Mouse (Mus musculus): ENCODE results near the gene Samd14.
"Not testable (repeated sequence)": the region's sequence is repeated elsewhere in the genome, so short reads cannot be mapped to it uniquely, and the experiment has no call there.

Samd14 gene

DNA sequence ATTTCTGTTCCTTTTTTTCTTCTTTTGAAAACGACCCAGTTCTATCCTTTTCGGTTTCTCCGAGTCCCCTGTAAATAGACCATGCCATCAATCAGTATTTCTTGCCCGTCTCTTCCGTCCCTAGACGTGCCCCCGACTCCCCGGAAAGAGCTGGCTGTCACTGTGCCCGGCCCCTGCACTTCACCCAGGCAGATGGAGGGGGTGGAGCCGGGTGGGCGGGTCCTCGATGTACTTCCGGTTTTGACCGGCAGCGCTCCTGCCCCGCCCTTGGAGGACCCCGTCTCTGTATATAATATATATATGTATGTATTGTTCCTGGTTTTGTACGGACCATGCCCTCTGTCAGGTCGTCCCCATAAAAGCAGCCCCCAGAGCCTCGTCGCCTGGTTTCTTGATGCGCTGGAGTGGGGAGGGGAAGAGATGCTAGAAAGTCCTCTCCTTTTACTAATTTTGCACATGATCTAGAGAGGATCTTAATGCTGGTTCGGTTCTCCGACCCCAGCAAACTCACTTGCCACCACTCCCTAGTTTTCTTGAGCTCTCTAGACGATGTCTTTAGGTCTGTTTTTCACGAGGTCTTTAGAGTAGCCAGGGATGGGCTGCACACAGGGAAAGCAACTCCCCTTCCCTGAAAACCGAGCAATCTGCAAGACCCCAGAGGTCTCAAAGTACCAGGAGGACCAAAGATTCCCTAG is 3.0 kb upstream of the Samd14 start:
- in situ Hi-C loops (cut with MboI, MseI): no loop called here

DNA sequence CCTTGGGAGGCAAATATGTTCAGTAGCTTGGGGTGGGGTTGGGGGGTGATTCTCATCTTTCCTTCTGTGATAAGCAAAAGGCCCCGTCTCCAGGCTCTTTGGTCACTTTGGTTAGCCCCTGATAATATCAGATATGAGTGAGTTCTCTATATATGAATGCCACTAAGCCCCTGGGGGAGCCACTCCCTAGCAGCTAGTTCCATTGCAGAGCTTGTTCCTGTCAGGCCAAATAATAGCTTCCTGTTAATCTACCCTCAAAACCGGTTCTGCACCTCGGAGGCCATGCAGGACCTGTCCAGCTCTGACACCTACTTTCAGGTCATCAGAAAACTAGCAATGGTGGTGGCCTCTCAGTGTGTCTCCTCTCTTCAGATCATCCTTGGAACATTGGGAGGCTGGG is 2.3 kb upstream of the Samd14 start:
- in situ Hi-C loops (cut with MboI, MseI): no loop called here

DNA sequence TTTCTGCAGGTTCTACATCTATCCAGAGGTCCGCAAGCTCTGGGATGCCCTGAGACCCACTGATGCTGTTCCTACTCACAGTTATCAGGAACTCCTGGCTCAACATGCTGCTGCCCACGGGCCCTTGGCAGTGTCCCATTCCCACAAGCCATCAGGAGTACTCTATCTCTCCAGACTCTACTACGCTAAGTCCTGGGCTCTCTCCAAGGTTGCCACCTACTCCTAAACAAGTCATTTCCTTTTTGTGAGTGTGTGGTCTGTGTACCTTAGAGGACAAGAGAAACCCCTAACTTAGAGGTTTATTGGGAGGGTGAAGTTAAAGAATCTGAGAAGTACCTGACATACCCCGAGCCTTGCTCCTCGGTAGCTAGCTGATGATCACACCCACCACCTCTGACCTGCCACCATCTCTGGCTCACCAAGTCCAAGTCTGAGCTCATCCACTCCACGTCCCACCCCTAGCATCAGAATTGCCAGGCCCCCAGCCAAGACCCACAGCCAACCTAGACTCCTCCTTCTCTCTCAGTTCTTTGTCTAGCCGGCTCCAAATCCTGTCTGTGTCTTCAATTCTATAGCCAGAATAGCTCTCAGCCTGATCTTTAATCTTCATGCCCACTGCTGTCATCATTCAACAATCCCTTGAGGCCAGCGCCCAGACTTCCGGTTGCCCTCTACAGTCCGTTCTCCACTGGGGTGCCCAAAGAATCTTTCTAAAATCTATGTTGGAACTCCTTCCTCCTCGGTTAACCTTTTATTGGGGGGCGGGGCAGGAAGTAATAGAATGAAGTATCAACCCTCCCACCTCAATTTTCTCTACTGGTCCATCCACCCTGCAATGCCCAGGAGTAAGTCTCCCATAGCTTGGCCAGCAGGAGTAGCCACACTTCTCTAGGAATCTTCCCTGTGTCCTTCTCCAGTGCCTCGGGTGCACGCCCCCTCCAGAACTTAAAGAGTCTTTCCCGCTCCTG is 734 bp upstream of the Samd14 start:
- in situ Hi-C loops (cut with MboI, MseI): no loop called here

DNA sequence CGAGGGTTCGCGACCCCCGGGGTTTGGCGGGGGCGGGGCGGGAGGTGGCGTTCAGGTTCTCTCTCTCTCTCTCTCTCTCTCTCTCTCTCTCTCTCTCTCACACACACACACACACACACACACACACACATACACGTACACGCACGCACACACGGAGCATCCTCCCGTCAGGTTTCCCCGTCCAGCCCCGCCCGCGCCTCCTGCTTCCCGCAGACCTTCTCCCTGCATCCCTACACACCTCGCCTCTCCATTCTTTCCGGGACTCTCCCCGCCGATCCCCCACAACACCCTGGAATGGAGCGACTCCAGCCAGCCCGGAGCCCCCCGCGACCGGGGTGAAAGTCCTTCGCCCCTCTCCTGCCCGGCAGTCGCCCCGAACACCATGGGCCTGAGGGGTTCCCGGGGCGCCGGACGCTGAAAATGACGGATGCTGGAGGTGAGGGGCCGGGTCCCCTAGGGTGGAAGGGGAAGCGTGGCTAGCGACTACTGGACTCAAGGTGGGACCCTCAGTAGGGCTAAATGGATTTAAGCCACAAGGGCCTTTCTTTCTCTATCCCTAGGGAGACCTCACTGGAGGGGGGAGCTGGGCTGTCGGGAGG is 561 bp downstream of the Samd14 start:
- in situ Hi-C loops (cut with MboI, MseI): no loop called here

DNA sequence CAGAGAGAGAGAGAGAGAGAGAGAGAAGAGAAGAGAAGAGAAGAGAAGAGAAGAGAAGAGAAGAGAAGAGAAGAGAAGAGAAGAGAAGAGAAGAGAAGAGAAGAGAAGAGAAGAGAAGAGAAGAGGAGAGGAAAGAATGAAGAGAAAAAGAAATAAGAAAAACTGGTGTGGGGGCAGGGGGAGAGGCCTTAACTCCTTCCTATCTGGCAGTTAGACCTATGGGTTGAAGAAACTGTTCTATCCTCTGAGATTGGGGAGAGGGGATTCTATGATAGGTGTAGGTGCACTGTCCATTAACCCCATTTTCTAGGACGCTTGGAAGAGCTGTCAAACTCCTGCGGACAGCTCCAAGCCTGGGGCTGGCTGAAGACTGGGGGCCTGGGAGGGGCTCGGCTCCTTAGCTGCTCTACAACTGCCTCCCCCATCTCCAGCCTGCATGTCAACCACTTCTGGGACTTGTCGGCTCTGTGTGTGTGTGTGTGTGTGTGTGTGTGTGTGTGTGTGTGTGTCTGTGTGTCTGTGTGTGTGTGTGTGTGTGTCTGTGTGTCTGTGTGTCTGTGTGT is 1.2 kb downstream of the Samd14 start:
- in situ Hi-C loops (cut with MboI, MseI): not testable (repeated sequence)

DNA sequence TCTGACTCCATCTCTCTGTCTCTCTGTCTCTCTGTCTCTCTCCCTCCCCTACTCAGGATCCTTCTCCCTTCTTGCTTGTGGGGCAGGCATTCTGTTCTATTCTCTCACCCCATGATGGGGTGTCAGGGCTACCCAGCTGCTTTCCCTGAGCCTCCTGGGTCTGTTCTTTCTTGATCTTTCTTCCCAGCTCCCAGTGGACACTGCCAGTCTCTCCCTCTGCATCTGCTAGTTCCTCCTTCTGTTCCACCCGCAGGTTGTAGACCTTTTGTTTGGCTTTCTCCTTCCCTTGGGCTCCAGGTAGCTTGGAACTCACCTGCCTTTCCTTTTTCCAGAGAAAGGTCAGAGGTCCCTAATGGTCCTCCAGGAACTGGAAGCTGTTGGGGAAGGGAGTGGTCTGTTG is 1.7 kb downstream of the Samd14 start:
- in situ Hi-C loops (cut with MboI, MseI): no loop called here

DNA sequence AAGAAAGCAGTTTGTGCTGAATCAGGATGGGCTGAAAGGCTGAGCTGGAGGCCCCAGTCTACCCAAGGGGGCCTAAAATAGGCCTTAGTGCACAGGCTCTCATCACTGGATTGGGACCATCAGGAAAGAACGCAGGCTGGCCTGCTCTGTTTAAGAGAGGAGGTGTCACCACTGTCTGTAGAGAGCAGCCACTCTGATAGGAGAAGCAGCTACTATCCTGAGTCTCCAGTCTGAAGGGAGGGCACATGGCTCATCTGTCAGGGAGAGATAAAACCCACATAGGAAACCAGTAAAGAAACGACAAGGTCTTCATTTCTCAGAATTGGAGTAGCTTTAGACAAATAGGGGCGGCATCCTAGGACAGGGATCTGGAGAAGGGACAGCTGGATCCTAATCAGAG is 2.4 kb downstream of the Samd14 start:
- in situ Hi-C loops (cut with MboI, MseI): no loop called here

DNA sequence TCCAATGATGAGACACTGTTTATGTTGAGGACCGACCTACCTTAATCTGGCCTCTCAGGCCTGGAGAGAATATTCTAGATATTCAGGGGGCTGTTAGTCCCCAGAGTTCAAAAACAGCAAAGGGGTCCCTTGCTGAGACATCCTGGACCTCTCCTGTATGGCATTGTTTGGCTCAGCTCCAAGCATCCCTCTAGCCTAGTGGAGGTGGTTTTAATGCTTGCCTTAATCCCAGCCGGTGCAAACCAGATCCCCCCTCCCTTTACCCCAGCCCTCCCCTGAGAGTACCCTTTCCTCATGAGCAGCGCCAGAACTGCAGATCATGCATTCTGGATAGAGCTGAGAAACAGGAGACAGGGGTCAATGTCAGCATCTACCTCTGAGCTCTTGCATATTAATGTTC is 2.8 kb downstream of the Samd14 start:
- in situ Hi-C loops (cut with MboI, MseI): no loop called here

DNA sequence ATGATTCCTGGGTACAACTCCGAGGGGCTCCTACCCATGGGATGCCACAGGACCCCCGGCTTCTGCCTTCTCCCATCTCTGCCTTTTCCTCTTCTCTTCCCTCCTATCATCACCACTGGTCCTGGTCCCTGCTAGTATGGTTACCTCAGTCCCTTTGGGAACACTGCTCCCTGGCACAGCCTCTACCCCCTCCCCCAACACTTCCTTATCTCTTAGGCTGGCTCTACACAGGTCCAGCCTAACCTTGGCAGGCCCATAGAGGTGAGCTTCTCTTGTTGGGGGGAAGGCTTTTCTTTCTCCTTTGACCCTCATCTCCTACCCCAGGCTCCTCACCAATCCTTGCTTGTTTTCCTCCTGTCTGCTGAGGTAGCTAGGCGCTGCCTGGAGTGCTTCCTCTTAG is 5.8 kb downstream of the Samd14 start:
- in situ Hi-C loops (cut with MboI, MseI): no loop called here

DNA sequence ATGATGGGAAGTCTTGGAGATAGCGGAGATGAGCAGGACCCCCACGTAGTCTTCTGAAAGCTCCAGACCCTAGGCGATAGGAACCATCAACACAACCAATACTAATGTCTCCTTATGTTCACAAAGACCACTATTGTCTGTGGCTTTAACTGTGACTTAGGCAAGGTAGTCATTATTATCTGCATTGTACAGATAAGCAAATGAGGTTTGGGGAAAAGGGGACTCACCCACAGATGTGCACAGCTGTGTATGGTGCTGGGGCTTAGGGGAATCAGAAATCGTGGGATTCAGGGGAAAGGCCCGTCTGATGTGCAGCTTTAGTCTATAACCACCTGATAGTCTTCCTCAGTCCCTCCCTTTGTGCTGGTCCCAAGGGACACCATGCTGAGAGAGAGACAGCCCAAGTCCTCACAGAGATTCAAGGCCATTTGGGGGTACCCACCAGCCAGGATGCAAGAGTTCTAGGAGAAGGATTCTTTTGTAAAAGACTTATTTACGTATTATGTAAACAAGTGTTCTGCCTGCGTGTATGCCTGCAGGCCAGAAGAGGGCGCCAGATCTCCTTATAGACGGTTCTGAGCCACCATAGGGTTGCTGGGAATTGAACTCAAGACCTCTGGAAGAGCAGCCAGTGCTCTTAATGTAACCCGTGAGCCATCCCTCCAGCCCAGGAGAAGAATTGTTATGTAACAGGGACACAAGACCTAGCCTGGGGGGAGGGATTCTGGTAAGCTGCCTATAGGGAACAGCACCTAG is 12.7 kb downstream of the Samd14 start:
- in situ Hi-C loops (cut with MboI, MseI): no loop called here

DNA sequence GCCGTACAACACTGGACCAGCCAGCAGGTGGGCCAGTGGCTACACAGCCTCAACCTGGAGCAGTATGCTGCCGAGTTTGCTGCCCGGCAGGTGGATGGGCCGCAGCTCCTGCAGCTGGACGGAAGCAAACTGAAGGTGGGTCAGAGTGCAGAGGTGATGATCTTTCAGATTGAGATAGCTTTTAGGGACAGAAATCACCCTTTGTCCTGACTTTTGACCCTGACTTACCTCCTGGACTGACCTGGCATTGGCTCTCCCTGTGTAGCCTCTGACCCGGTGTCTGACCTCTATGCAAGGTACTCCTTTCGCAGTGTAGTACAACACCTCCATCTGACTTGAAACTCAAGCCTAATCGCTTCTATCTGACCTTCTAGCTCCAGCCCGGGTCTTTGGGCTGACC is 13.8 kb downstream of the Samd14 start:
- in situ Hi-C loops (cut with MboI, MseI): no loop called here

DNA sequence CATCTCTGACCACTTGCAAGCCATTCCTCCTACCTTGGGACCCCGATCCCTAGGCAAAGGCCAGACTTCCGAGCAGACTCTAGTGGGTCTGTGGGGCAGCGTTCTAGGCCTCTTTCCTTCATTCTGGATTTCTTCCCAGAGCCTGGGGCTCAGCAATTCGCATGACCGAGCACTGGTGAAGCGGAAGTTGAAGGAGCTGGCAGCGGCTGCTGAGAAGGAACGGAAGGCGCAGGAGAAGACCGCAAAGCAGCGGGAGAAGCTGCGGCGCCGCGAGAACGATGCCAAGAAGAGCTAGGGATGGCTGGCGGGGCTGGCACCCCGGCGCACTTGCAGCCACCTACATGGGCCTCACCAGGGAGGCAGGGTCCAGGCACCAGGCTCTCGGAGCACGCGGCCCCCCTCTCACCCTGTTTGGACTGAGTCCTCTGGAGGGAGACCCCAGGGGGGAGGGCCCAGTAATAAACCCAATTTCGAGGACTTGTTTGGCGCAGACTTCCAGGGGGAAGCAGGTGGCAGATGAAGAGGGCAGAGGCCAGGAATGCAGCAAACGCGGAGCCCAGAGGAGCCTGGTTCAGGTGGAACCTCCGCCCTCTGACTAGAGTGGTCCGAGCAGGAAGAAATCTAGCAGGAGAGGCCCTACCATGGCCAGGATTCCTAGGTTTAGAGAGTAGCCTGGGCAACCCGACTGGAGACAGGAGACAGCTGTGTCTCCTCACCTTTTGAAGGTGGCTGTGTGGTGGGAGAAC is 14.9 kb downstream of the Samd14 start:
- in situ Hi-C loops (cut with MboI, MseI): no loop called here

DNA sequence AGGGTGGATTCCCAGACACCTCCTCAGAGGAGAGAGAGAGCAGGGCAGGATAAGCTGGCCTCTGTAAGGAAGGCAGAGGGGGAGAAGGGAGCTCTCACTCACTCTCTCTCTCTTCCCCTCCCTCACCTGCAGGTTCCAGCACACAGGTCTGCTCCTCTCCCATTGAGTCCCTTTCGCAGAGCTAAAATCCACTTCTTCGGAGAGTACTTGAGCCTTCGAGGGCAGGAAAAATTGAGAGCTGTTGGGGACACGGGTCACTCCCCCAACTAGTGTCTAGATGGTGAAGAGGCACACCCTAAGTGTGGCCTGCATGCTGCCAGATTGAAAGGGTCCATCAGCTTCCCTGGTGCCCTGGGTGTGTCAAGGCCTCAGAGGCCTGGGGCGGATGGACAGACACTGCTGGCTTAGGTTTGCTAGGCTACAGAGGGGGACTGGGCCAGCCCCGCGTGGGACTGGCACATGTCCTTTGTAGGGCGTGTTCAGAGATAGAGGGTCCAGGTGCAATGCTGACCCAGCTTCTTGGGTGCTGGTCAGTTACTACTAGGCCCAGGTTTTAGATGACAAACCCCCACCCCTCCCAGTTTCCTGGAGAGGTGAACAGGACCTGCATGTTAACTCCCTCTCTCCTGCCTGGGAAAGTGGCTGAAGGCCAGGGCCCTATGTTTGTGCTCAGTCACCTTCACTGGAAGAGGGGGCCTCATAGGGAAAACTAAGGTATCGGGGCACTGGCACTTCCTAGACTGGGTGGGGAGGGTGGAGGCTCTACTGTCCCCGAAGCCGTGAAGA is 15.7 kb downstream of the Samd14 start:
- in situ Hi-C loops (cut with MboI, MseI): no loop called here

DNA sequence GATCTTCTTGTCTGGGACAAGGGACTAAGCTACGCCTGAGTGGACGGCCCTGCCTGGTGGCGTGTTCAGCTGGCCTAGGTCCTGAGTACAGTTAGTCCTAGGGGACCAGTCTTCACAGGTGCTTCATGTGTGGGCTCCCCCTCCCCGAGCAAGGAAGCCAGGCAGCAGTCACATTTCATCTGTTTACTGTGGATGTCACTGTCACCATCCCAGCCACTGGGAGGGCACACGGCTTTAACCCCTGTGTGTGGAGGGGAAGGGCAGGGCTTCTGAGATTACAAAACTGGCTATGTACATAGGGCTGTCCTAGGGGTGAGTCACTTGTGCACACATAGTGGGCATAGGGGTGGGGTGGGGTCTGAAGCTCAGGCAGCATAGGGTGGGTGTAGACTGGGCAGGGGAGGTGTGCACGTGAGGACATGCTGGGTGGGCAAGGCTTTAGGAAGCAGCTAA is 16.4 kb downstream of the Samd14 start:
- in situ Hi-C loops (cut with MboI, MseI): no loop called here

DNA sequence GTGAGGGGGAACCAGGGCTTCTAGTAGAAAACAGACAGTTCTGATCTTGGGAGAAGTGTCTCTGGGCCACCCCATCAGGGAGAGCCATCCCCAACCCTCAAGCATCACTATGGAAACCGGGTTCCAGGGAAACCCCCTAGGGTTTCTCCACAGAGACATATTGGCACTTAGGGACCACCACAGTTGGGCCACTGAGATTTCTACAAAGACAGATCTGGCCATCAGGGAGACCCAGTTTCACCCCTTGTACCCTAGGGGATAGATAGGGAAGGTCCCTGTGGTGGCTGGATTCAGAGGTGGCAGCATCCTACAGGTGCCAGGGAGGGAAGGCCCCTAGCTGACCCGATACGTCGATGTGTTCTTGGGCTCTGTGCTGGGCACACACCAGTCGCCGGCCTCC is 17.2 kb downstream of the Samd14 start:
- in situ Hi-C loops (cut with MboI, MseI): no loop called here

DNA sequence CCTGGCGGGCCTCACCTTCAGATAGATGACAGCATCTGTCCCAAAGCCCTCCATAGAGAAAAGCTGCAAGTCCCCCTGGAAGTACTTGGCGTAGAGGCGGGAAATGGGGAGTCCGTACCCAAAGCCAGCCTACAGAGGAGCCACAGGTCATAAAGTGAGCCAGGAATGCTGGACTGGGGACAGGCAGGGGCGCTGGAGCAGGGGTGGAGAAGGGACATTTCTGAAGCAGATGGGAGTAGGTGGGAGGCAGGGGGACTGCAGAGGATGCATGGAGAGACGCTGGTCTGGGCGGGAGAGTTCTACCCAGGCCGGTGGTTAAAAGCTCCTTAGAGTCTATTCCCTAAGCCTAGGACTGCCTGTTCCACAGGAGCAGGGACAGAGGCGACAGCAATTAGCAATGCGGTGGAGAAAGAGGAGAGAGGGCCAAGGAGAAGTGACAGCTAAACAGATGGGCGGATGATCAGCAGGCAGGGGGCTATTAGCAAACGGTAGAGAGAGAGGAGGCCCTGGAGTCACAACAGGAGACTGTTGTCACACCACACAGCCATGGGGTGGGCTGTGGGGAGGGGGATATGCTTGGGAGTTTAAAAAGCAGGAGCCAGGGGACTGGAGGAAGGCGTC is 18.3 kb downstream of the Samd14 start:
- in situ Hi-C loops (cut with MboI, MseI): no loop called here

DNA sequence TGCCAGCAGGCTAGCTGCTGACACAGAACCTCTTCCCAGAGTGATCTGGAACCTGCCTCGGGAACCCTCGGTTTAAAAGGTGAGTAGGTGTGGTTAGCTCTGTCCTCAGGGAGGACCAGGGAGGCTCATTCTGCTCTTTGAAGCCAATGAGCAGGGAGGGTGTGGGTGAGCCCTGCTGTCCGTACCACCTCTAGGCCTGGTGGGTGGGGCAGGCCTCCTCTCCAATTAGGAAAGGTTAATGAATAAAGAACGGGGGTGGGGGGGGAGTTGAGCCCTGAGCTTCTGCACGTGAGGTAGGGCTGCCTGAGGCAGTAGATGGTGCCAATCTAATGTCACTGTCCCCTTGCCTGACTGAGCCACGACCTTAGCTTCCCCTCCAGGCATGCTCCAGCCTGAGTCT is 23.3 kb downstream of the Samd14 start:
- in situ Hi-C loops (cut with MboI, MseI): no loop called here

DNA sequence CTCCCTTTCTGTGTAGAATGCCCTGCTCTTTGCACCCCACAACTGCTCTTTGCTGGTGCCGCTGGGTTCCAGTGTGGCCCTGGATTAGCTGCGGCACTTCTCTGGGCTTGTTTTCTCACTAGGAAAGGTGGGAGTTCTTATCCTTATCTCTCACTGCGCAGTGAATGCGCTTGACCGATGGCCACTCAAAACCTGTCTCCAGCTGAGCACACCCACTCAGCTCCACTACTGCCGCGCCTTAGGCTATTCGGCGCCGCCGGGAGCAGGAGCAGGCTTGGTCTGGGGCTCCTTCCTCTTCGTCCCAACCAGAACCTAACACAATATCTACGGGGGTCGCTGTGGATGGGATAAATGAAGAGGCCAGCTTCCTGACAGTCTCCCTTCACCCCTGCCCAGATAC is 23.9 kb downstream of the Samd14 start:
- in situ Hi-C loops (cut with MboI, MseI): no loop called here

DNA sequence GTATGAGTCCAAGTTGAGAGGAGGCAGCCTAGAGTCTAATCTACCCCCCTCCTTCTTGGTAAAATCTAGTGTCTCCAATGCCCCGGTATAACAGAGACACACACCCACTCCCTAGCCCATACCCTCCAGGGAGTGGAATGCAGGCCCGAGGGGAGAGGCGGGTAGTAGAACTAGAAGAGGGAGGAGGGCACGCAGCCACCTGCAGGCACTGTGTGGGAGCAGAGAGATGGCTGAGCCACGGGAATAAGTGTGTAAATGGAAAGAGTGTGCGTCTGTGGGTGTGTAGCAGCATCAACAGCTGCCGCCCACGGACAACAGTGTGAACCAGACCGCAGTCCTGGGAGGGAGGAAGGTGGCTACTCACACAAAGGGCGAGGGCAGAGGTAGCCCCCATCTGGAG is 25.2 kb downstream of the Samd14 start:
- in situ Hi-C loops (cut with MboI, MseI): no loop called here

DNA sequence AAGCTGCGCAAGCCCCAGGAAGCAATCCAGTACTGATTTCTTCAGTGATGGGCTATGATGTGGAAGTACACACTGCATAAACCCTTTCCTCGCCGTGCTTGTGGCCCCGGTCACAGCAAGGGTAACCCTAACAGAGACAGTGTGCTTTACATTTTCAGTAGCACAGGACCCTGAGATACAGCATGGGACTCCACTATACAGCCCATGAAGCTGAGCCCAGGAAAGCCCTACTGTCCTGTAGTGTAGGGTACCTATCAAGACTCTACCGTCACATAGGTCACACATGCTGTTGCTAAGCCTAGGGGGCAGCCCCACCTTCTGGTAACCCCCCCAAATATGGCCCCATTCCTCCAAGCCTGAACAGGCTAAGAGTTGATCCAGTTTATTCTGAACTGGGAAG is 26.8 kb downstream of the Samd14 start:
- in situ Hi-C loops (cut with MboI, MseI): no loop called here

Data from T-helper 2 cell (primary cell).